Mouse (Mus musculus) liver, embryonic 14.5 days (tissue): Measurements from ENCODE around the gene Rpl29. TPM values are rescaled to one million over a fixed set of nuclear protein-coding genes. Genes with fewer than 3 reads are reported as not detected.

Experiments
- ATAC-seq: fragments of 200-750 bp; cut with Nextera tagmentation; 2 replicates; pipeline ENCODE4 v1.8.0; 2017; ENCODE audit warnings: moderate number of reproducible peaks, mild to moderate bottlenecking, moderate library complexity; ENCODE audit not compliant: insufficient read depth
- DNase-seq, 3 experiments: peaks; one replicate each; pipeline ENCODE4 v3.0.0-alpha.2; 2012 to 2013; ENCODE audit warnings: low read depth in 3 of 3, low spot score in 3 of 3
- H3K27ac ChIP-seq: fragments of 300-500 bp; sonication (generic); 2 replicates; pipeline ENCODE4 v1.5.1; 2014; ENCODE audit warnings: moderate library complexity, mild to moderate bottlenecking, control low read depth, inconsistent platforms
- H3K27me3 ChIP-seq: fragments of 300-500 bp; sonication (generic); 2 replicates; pipeline ENCODE4 v1.6.1; 2014; ENCODE audit warnings: mild to moderate bottlenecking, low read length, moderate library complexity; ENCODE audit not compliant: control insufficient read depth, insufficient read depth
- H3K36me3 ChIP-seq: fragments of 300-500 bp; sonication (generic); replicated peaks from 2 replicates; pipeline ENCODE4 v1.6.1; 2014; ENCODE audit warnings: low read depth; ENCODE audit not compliant: control insufficient read depth, insufficient read depth
- H3K4me1 ChIP-seq, 2 experiments: fragments of 200-500 bp in 1 of 2; fragments of 300-500 bp in 1 of 2; sonication (generic) in 1 of 2; replicated peaks; 2 replicates each; pipeline ENCODE4 v1.6.1; 2012 to 2014; ENCODE audit warnings: antibody characterized with exemption in 1 of 2, inconsistent platforms in 1 of 2, low read length in 1 of 2; ENCODE audit not compliant: control insufficient read depth in 2 of 2, insufficient read depth in 2 of 2
- H3K4me2 ChIP-seq: fragments of 300-500 bp; sonication (generic); 2 replicates; pipeline ENCODE4 v1.6.1; 2014; ENCODE audit warnings: low read depth, mild to moderate bottlenecking, control low read depth, moderate library complexity
- H3K4me3 ChIP-seq, 2 experiments: fragments of 200-500 bp in 1 of 2; fragments of 300-500 bp in 1 of 2; sonication (generic) in 1 of 2; 2 replicates each; pipeline ENCODE4 v1.5.1; 2012 to 2014; ENCODE audit warnings: low read depth in 2 of 2, low read length in 2 of 2, mild to moderate bottlenecking in 2 of 2, control low read depth in 1 of 2, inconsistent platforms in 1 of 2, moderate library complexity in 1 of 2; ENCODE audit not compliant: insufficient read depth in 1 of 2
- H3K9ac ChIP-seq: fragments of 300-500 bp; sonication (generic); replicated peaks from 2 replicates; pipeline ENCODE4 v1.6.1; 2014; ENCODE audit warnings: mild to moderate bottlenecking, control low read depth, moderate library complexity
- H3K9me3 ChIP-seq: fragments of 300-500 bp; sonication (generic); 2 replicates; pipeline ENCODE4 v1.6.1; 2016; ENCODE audit warnings: low read length, mixed read lengths; ENCODE audit not compliant: control insufficient read depth
- CTCF ChIP-seq: IDR thresholded peaks from 2 replicates; pipeline ENCODE4 v1.5.1; 2016; ENCODE audit warnings: antibody characterized with exemption, low read depth, control low read depth
- EP300 ChIP-seq: IDR thresholded peaks from 2 replicates; pipeline ENCODE4 v1.6.1; 2016; ENCODE audit warnings: antibody characterized with exemption, low read depth
- WGBS: fragments of 180-500 bp; shearing (Covaris S2); extraction: QIAGEN DNeasy Blood & Tissue Kit; methylation state at CpG from one replicate; pipeline ENCODE4 v1.1.7; 2014; ENCODE audit not compliant: insufficient replicate concordance; 5-methylcytosine and 5-hydroxymethylcytosine counted together
- polyA plus RNA-seq, 2 experiments: library from polyadenylated mRNA; depleted of rRNA in 1 of 2; stranded (reverse) in 1 of 2; unstranded in 1 of 2; fragments of >200 nt; fragmentation: Nextera tagmentation in 1 of 2; extraction: Ambion mirVana in 1 of 2; gene quantifications; 2 replicates each; pipeline versions ENCODE4 v1.2.1 to v1.2.3; 2012 to 2014

The Rpl29 gene
- polyA plus RNA-seq, 2 experiments, result 720 to 743 TPM

DNA sequence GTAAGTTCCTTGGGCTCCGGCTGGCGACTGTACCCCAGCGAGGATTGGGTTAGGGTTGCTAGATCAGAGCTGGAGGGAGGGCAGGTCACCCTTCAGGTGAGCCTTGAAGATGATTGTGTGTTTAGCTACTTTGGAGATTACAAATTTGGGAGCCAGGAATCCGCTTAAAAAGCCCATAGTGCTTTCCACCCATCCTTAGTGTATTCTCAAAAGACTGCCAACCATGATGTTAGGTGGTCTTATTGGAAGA is 686 bp downstream of the Rpl29 start:
- Histone ChIP-seq H3K27me3 (no peaks in the 10 kb centered on the region), H3K36me3 (peaks cover 28% of the 10 kb centered on the region), H3K27ac (peak overlapping the region; percentile 59), H3K4me3 (peak overlapping the region; percentile 76 to 94), H3K4me2 (peak overlapping the region; percentile 79), H3K4me1 (peaks cover 11 to 33% of the 10 kb centered on the region in 2 experiments), H3K9ac (peak overlapping the region; percentile 87), H3K9me3 (no peaks in the 10 kb centered on the region)
- no peak for DNase-seq
- no peak for TF ChIP-seq EP300
- no peak for TF ChIP-seq CTCF
- 3% methylated on average over 4 of the region's 4 CpGs for WGBS
- ATAC-seq, result no peak

DNA sequence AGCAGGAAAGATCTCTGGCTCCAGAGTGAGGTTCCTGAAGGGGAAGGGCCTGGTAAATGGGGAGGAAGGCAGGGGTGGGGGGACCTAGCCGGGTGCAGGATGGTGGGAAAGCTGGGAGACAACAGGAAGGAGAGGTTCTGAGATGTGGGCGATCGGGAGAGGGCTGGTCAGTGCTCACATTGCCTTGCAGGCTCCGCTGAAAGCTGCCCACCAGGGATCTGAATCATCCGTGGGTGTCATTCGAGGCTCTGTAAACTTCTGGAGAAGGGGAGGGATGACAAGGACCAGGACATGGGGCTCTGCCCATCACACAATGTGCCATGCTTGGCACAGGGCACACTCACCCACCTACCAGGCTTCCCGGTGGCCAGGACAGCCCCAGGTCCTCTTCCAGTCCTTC is 4.1 kb downstream of the Rpl29 start:
- ATAC-seq (no peak), DNase-seq (no peak)
- Histone ChIP-seq H3K9ac (no peak overlapping the region), H3K4me2 (no peak overlapping the region), H3K36me3 (peaks cover 28% of the 10 kb centered on the region), H3K27ac (peak overlapping the region; percentile 31), H3K9me3 (no peaks in the 10 kb centered on the region), H3K27me3 (no peaks in the 10 kb centered on the region), H3K4me1 (peaks cover 19 to 47% of the 10 kb centered on the region in 2 experiments), H3K4me3 (no peak overlapping the region)
- 62% methylated on average over 7 of the region's 7 CpGs for WGBS
- TF ChIP-seq CTCF, result no peak
- TF ChIP-seq EP300, result no peak

DNA sequence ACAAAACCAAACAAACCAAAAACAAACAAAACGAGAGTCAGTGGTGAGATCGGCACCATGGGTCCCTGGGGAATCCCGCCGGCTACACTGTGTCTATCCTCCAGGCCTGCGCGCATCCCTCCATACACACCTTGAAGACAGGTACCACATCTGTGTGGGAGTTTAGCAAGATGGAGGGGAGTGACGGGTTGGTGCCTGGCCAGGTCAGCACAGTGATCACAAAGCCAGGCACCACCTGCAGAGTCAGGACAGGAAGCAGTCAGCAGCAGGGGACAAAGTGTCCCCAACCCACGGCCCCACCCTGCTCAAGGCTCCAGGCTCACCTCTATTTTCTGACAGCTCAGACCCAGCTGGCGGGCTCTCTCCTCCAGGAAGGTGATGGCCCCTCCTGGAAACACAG is 7.3 kb downstream of the Rpl29 start:
- Histone ChIP-seq H3K27ac (no peak overlapping the region), H3K4me2 (peak overlapping the region; percentile 72), H3K4me3 (no peak overlapping the region), H3K4me1 (peaks cover 22 to 39% of the 10 kb centered on the region in 2 experiments), H3K9ac (no peak overlapping the region), H3K9me3 (no peaks in the 10 kb centered on the region), H3K27me3 (no peaks in the 10 kb centered on the region), H3K36me3 (peaks cover 20% of the 10 kb centered on the region)
- ATAC-seq (no peak), DNase-seq (no peak)
- WGBS, result 81% methylated on average over 9 of the region's 9 CpGs
- TF ChIP-seq CTCF (no peak), EP300 (no peak)

DNA sequence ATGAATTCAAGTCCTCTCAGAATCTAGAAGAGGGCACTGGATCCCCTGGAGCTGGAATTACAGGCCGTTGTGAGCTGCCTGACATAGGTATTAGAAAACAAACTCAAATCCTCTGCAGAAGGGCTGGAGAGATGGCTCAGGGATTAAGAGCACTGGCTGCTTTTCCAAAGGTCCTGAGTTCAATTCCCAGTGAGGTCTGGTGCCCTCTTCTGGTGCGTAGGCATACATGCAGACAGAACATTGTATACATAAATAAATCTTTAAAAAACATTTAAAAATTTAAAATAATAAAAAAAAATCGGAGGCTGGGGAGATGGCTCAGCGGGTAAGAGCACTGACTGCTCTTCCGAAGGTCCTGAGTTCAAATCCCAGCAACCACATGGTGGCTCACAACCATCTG is 13.4 kb downstream of the Rpl29 start:
- H3K4me1 ChIP-seq, result peaks cover 12 to 22% of the 10 kb centered on the region in 2 experiments
- WGBS, result 66% methylated on average over 5 of the region's 5 CpGs
- no peak for ATAC-seq
- H3K9me3 ChIP-seq, result no peaks in the 10 kb centered on the region
- DNase-seq, result no peak
- no peak overlapping the region for H3K4me2 ChIP-seq
- TF ChIP-seq CTCF (peak; percentile 43), EP300 (no peak)
- no peaks in the 10 kb centered on the region for H3K36me3 ChIP-seq
- H3K27ac ChIP-seq, result no peak overlapping the region
- H3K9ac ChIP-seq, result no peak overlapping the region
- no peak overlapping the region for H3K4me3 ChIP-seq
- H3K27me3 ChIP-seq, result no peaks in the 10 kb centered on the region

DNA sequence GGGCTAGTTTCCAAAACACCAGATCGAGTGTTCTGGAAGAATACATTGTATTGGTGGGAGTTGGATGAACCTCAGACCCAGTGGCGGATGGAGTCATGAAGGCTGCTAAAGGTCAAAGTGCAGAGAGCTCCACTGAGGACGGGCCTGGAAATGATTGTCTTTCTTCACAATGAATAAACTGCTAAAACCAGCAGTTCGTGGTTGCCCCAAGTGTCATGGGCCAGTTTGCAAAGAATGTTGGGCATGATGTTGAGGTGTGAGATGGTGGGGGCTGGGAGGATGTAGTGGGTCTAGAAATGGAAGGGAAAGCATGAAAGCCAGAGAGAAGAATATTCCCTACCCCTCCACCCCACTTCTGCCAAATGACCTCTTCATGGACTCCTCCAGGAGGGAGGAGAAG is 15.6 kb downstream of the Rpl29 start:
- no peak overlapping the region for H3K4me2 ChIP-seq
- H3K9me3 ChIP-seq, result no peaks in the 10 kb centered on the region
- H3K36me3 ChIP-seq, result no peaks in the 10 kb centered on the region
- no peak for DNase-seq
- H3K4me1 ChIP-seq, result peaks cover 5 to 20% of the 10 kb centered on the region in 2 experiments; a peak in 3 of 4 replicates
- TF ChIP-seq CTCF (no peak), EP300 (no peak)
- no peak overlapping the region for H3K4me3 ChIP-seq
- 55% methylated on average over 4 of the region's 4 CpGs for WGBS
- H3K27ac ChIP-seq, result no peak overlapping the region
- H3K9ac ChIP-seq, result no peak overlapping the region
- ATAC-seq, result no peak
- no peaks in the 10 kb centered on the region for H3K27me3 ChIP-seq
